Mouse (Mus musculus): ENCODE measurements around the gene Srsf6. TPM values are rescaled to one million over a fixed set of nuclear protein-coding genes. Genes with fewer than 3 reads are reported as not detected.

Srsf6 gene
- polyA plus RNA-seq, 1 experiment from 2014 or later: 265 TPM

- H3K4me3 ChIP-seq (ENCODE audit: low read depth, low read length): peak within 1 kb of the TSS; percentile 49
- under 1% methylated on average over 40 of the region's 40 CpGs for WGBS
- H3K4me2 ChIP-seq (replicated peaks; ENCODE audit: low read depth, low read length): peak within 1 kb of the TSS; percentile 95
- peak within 1 kb of the TSS; percentile 60 for H3K9ac ChIP-seq (ENCODE audit: low read depth, low read length)
- H3K27me3 ChIP-seq (ENCODE audit: control insufficient read depth, insufficient read depth, low read length): peaks cover 19% of the 10 kb centered on the region
- H3K36me3 ChIP-seq (ENCODE audit: control insufficient read depth, insufficient read depth, low read length): peaks cover 8% of the 10 kb centered on the region; the same call in 1 of the 2 replicates
- H3K4me1 ChIP-seq (replicated peaks; ENCODE audit: control insufficient read depth, insufficient read depth, low read length): 0 out of 2 replicates have a peak, but pooled peaks cover 2% of the 10 kb centered on the region
- H3K9me3 ChIP-seq (ENCODE audit: control insufficient read depth, low read length): no peaks in the 10 kb centered on the region
- ATAC-seq (ENCODE audit: low FRiP score) (peak; percentile 71), DNase-seq (ENCODE audit: low spot score) (peak; percentile 55)
- no peak within 1 kb of the TSS for H3K27ac ChIP-seq (ENCODE audit: low read depth, low read length)
These were observed 12.0 kb downstream of the Srsf6 start, which contains the start of gene L3mbtl1 for GRCm38 (mm10) chr2:162943148-162943846. L3mbtl1 (plus strand) TSS chr2:162943472.

GRCm38 (mm10) chr2:162943931-162944330 lies 12.6 kb downstream of the Srsf6 start:
- Histone ChIP-seq H3K4me2 (replicated peaks; ENCODE audit: low read depth, low read length) (peak overlapping the region; percentile 95; the same call in 1 of the 2 replicates), H3K9me3 (ENCODE audit: control insufficient read depth, low read length) (no peaks in the 10 kb centered on the region), H3K9ac (ENCODE audit: low read depth, low read length) (no peak overlapping the region), H3K36me3 (ENCODE audit: control insufficient read depth, insufficient read depth, low read length) (peaks cover 8% of the 10 kb centered on the region; the same call in 1 of the 2 replicates), H3K27me3 (ENCODE audit: control insufficient read depth, insufficient read depth, low read length) (peaks cover 19% of the 10 kb centered on the region), H3K4me3 (ENCODE audit: low read depth, low read length) (peak overlapping the region; percentile 49), H3K27ac (ENCODE audit: low read depth, low read length) (no peak overlapping the region), H3K4me1 (replicated peaks; ENCODE audit: control insufficient read depth, insufficient read depth, low read length) (0 out of 2 replicates have a peak, but pooled peaks cover 2% of the 10 kb centered on the region)
- DNase-seq (ENCODE audit: low spot score) (no peak), ATAC-seq (ENCODE audit: low FRiP score) (no peak)
- 10% methylated on average over 11 of the region's 11 CpGs for WGBS

GRCm38 (mm10) chr2:162946964-162947363 lies 15.6 kb downstream of the Srsf6 start:
- H3K4me2 ChIP-seq (replicated peaks; ENCODE audit: low read depth, low read length): no peak overlapping the region
- peaks cover 13% of the 10 kb centered on the region for H3K27me3 ChIP-seq (ENCODE audit: control insufficient read depth, insufficient read depth, low read length)
- H3K9me3 ChIP-seq (ENCODE audit: control insufficient read depth, low read length): no peaks in the 10 kb centered on the region
- no peak for ATAC-seq (ENCODE audit: low FRiP score)
- 85% methylated on average over 5 of the region's 5 CpGs for WGBS
- DNase-seq (ENCODE audit: low spot score): no peak
- 0 out of 2 replicates have a peak, but pooled peaks cover 2% of the 10 kb centered on the region for H3K4me1 ChIP-seq (replicated peaks; ENCODE audit: control insufficient read depth, insufficient read depth, low read length)
- H3K27ac ChIP-seq (ENCODE audit: low read depth, low read length): no peak overlapping the region
- H3K4me3 ChIP-seq (ENCODE audit: low read depth, low read length): no peak overlapping the region
- H3K9ac ChIP-seq (ENCODE audit: low read depth, low read length): no peak overlapping the region
- H3K36me3 ChIP-seq (ENCODE audit: control insufficient read depth, insufficient read depth, low read length): no peaks in the 10 kb centered on the region

GRCm38 (mm10) chr2:162947736-162948135 lies 16.4 kb downstream of the Srsf6 start:
- H3K9ac ChIP-seq (ENCODE audit: low read depth, low read length): no peak overlapping the region
- H3K27me3 ChIP-seq (ENCODE audit: control insufficient read depth, insufficient read depth, low read length): peaks cover 13% of the 10 kb centered on the region
- 30% methylated on average over 15 of the region's 15 CpGs for WGBS
- no peaks in the 10 kb centered on the region for H3K9me3 ChIP-seq (ENCODE audit: control insufficient read depth, low read length)
- DNase-seq (ENCODE audit: low spot score): no peak
- H3K4me1 ChIP-seq (replicated peaks; ENCODE audit: control insufficient read depth, insufficient read depth, low read length): 0 out of 2 replicates have a peak, but pooled peaks cover 2% of the 10 kb centered on the region
- no peaks in the 10 kb centered on the region for H3K36me3 ChIP-seq (ENCODE audit: control insufficient read depth, insufficient read depth, low read length)
- no peak overlapping the region for H3K27ac ChIP-seq (ENCODE audit: low read depth, low read length)
- H3K4me2 ChIP-seq (replicated peaks; ENCODE audit: low read depth, low read length): peak overlapping the region; percentile 34
- no peak for ATAC-seq (ENCODE audit: low FRiP score)
- H3K4me3 ChIP-seq (ENCODE audit: low read depth, low read length): 0 out of 2 replicates have a peak overlapping the region, but pooled peaks have one; percentile 10

- DNase-seq (ENCODE audit: low spot score) (no peak), ATAC-seq (ENCODE audit: low FRiP score) (no peak)
- no peaks in the 10 kb centered on the region for H3K9me3 ChIP-seq (ENCODE audit: control insufficient read depth, low read length)
- H3K4me2 ChIP-seq (replicated peaks; ENCODE audit: low read depth, low read length): peak overlapping the region; percentile 34
- H3K4me3 ChIP-seq (ENCODE audit: low read depth, low read length): 0 out of 2 replicates have a peak overlapping the region, but pooled peaks have one; percentile 10
- no peaks in the 10 kb centered on the region for H3K36me3 ChIP-seq (ENCODE audit: control insufficient read depth, insufficient read depth, low read length)
- H3K27ac ChIP-seq (ENCODE audit: low read depth, low read length): no peak overlapping the region
- H3K27me3 ChIP-seq (ENCODE audit: control insufficient read depth, insufficient read depth, low read length): peaks cover 12% of the 10 kb centered on the region
- no peaks in the 10 kb centered on the region for H3K4me1 ChIP-seq (replicated peaks; ENCODE audit: control insufficient read depth, insufficient read depth, low read length)
- H3K9ac ChIP-seq (ENCODE audit: low read depth, low read length): no peak overlapping the region
- 63% methylated on average over 14 of the region's 14 CpGs for WGBS
These were observed 16.9 kb downstream of the Srsf6 start for GRCm38 (mm10) chr2:162948221-162948620.

- Histone ChIP-seq H3K4me1 (replicated peaks; ENCODE audit: control insufficient read depth, insufficient read depth, low read length) (no peaks in the 10 kb centered on the region), H3K9ac (ENCODE audit: low read depth, low read length) (no peak overlapping the region), H3K27me3 (ENCODE audit: control insufficient read depth, insufficient read depth, low read length) (no peaks in the 10 kb centered on the region), H3K4me3 (ENCODE audit: low read depth, low read length) (no peak overlapping the region), H3K4me2 (replicated peaks; ENCODE audit: low read depth, low read length) (no peak overlapping the region), H3K27ac (ENCODE audit: low read depth, low read length) (no peak overlapping the region), H3K36me3 (ENCODE audit: control insufficient read depth, insufficient read depth, low read length) (no peaks in the 10 kb centered on the region), H3K9me3 (ENCODE audit: control insufficient read depth, low read length) (no peaks in the 10 kb centered on the region)
- ATAC-seq (ENCODE audit: low FRiP score) (no peak), DNase-seq (ENCODE audit: low spot score) (no peak)
- WGBS: 83% methylated on average over 2 of the region's 2 CpGs
These were observed 19.4 kb downstream of the Srsf6 start for GRCm38 (mm10) chr2:162950776-162951175.

- Histone ChIP-seq H3K4me1 (replicated peaks; ENCODE audit: control insufficient read depth, insufficient read depth, low read length) (no peaks in the 10 kb centered on the region), H3K9me3 (ENCODE audit: control insufficient read depth, low read length) (no peaks in the 10 kb centered on the region), H3K4me3 (ENCODE audit: low read depth, low read length) (no peak overlapping the region), H3K9ac (ENCODE audit: low read depth, low read length) (no peak overlapping the region), H3K4me2 (replicated peaks; ENCODE audit: low read depth, low read length) (no peak overlapping the region), H3K36me3 (ENCODE audit: control insufficient read depth, insufficient read depth, low read length) (no peaks in the 10 kb centered on the region), H3K27me3 (ENCODE audit: control insufficient read depth, insufficient read depth, low read length) (no peaks in the 10 kb centered on the region), H3K27ac (ENCODE audit: low read depth, low read length) (no peak overlapping the region)
- ATAC-seq (ENCODE audit: low FRiP score) (no peak), DNase-seq (ENCODE audit: low spot score) (no peak)
- WGBS: 91% methylated on average over 2 of the region's 2 CpGs
These were observed 25.5 kb downstream of the Srsf6 start for GRCm38 (mm10) chr2:162956843-162957242.

- Histone ChIP-seq H3K9me3 (ENCODE audit: control insufficient read depth, low read length) (no peaks in the 10 kb centered on the region), H3K4me3 (ENCODE audit: low read depth, low read length) (no peak overlapping the region), H3K27me3 (ENCODE audit: control insufficient read depth, insufficient read depth, low read length) (no peaks in the 10 kb centered on the region), H3K27ac (ENCODE audit: low read depth, low read length) (no peak overlapping the region), H3K4me2 (replicated peaks; ENCODE audit: low read depth, low read length) (no peak overlapping the region), H3K4me1 (replicated peaks; ENCODE audit: control insufficient read depth, insufficient read depth, low read length) (no peaks in the 10 kb centered on the region), H3K9ac (ENCODE audit: low read depth, low read length) (no peak overlapping the region), H3K36me3 (ENCODE audit: control insufficient read depth, insufficient read depth, low read length) (no peaks in the 10 kb centered on the region)
- no peak for DNase-seq (ENCODE audit: low spot score)
- ATAC-seq (ENCODE audit: low FRiP score): no peak
- WGBS: 71% methylated on average over 9 of the region's 10 CpGs
These were observed 30.0 kb downstream of the Srsf6 start for GRCm38 (mm10) chr2:162961321-162961720.

GRCm38 (mm10) chr2:162966734-162967133 lies 35.4 kb downstream of the Srsf6 start:
- Histone ChIP-seq H3K36me3 (ENCODE audit: control insufficient read depth, insufficient read depth, low read length) (no peaks in the 10 kb centered on the region), H3K4me2 (replicated peaks; ENCODE audit: low read depth, low read length) (no peak overlapping the region), H3K27me3 (ENCODE audit: control insufficient read depth, insufficient read depth, low read length) (no peaks in the 10 kb centered on the region), H3K9me3 (ENCODE audit: control insufficient read depth, low read length) (no peaks in the 10 kb centered on the region), H3K9ac (ENCODE audit: low read depth, low read length) (no peak overlapping the region), H3K4me1 (replicated peaks; ENCODE audit: control insufficient read depth, insufficient read depth, low read length) (no peaks in the 10 kb centered on the region), H3K27ac (ENCODE audit: low read depth, low read length) (no peak overlapping the region), H3K4me3 (ENCODE audit: low read depth, low read length) (no peak overlapping the region)
- ATAC-seq (ENCODE audit: low FRiP score): no peak
- WGBS: 97% methylated on average over 2 of the region's 2 CpGs
- no peak for DNase-seq (ENCODE audit: low spot score)

Measured in hindbrain, embryonic 11.5 days (tissue).